Mouse (Mus musculus) naive thymus-derived CD4-positive, alpha-beta T cell, adult 2 months (primary cell): ENCODE measurements around the gene Eva1c.

Experiments
- DNase-seq: peaks from one replicate; pipeline ENCODE4 v3.0.0-alpha.2; 2011; ENCODE audit warnings: low read depth

Gene Eva1c

GRCm38 (mm10) chr16:90921471-90922159 is 95.1 kb downstream of the Eva1c start:
- no peak for DNase-seq

- DNase-seq: no peak
Measured at GRCm38 (mm10) chr16:90924606-90925370, 98.3 kb downstream of the Eva1c start.

GRCm38 (mm10) chr16:90925461-90925860 is 98.9 kb downstream of the Eva1c start:
- DNase-seq: peak; percentile 20

GRCm38 (mm10) chr16:90927446-90927845 is 100.9 kb downstream of the Eva1c start:
- DNase-seq: no peak

GRCm38 (mm10) chr16:90933534-90934176 is 107.1 kb downstream of the Eva1c start:
- DNase-seq: no peak

- DNase-seq: no peak
Measured at GRCm38 (mm10) chr16:90934193-90934686, 107.7 kb downstream of the Eva1c start.

GRCm38 (mm10) chr16:90934687-90935328 is 108.3 kb downstream of the Eva1c start, which contains the start of gene Cfap298:
Gene Cfap298 (minus strand): TSS chr16:90935114.
- DNase-seq: peak; percentile 97

GRCm38 (mm10) chr16:90941246-90941645 is 114.7 kb downstream of the Eva1c start:
- DNase-seq: no peak

- DNase-seq: no peak
Measured at GRCm38 (mm10) chr16:90946977-90947376, 120.5 kb downstream of the Eva1c start.

GRCm38 (mm10) chr16:90950354-90950963 is 123.9 kb downstream of the Eva1c start:
- DNase-seq: no peak

- DNase-seq: no peak
Measured at GRCm38 (mm10) chr16:90953147-90953546, 126.6 kb downstream of the Eva1c start.

GRCm38 (mm10) chr16:90953770-90954169 is 127.3 kb downstream of the Eva1c start:
- peak; percentile 19 for DNase-seq
